Mouse (Mus musculus): Measurements from ENCODE around the gene Dcaf15.

GRCm38 (mm10) chr8:84063861-84064610 is 40.5 kb downstream of the Dcaf15 start:
- TF ChIP-seq CTCF (IDR thresholded peaks at IDR 0.05; ENCODE audit: low read depth, low read length), result no peak
- TF ChIP-seq POLR2A (IDR thresholded peaks at IDR 0.05; ENCODE audit: borderline replicate concordance, low read depth, low read length), result no peak

Measured in bone marrow macrophage, adult 2 months (primary cell).